Mouse (Mus musculus) limb, embryonic 11.5 days (tissue): Measurements from ENCODE around the gene Supt6. TPM values are rescaled to one million over a fixed set of nuclear protein-coding genes. Genes with fewer than 3 reads are reported as not detected.

Experiments
- ATAC-seq: fragments of 200-750 bp; cut with Nextera tagmentation; 2 replicates; pipeline ENCODE4 v1.8.0; 2017; ENCODE audit warnings: low read depth; ENCODE audit not compliant: insufficient number of reproducible peaks, low FRiP score, low TSS enrichment
- DNase-seq: peaks from one replicate; pipeline ENCODE4 v3.0.0-alpha.2; 2015; ENCODE audit warnings: low spot score
- H3K27ac ChIP-seq: fragments of 300-500 bp; sonication (generic); replicated peaks from 2 replicates; pipeline ENCODE4 v1.5.1; 2014; ENCODE audit warnings: low read depth, mild to moderate bottlenecking, low read length
- H3K27me3 ChIP-seq: fragments of 300-500 bp; sonication (generic); 2 replicates; pipeline ENCODE4 v1.6.1; 2014; ENCODE audit warnings: mild to moderate bottlenecking, low read length, mixed read lengths; ENCODE audit not compliant: control insufficient read depth, insufficient read depth
- H3K36me3 ChIP-seq: fragments of 300-500 bp; sonication (generic); 2 replicates; pipeline ENCODE4 v1.6.1; 2014; ENCODE audit warnings: mild to moderate bottlenecking, low read length, moderate library complexity, mixed read lengths; ENCODE audit not compliant: control insufficient read depth, insufficient read depth
- H3K4me1 ChIP-seq: fragments of 300-500 bp; sonication (generic); 2 replicates; pipeline ENCODE4 v1.6.1; 2014; ENCODE audit warnings: low read length, mixed read lengths; ENCODE audit not compliant: control insufficient read depth, insufficient read depth
- H3K4me2 ChIP-seq: fragments of 300-500 bp; sonication (generic); 2 replicates; pipeline ENCODE4 v1.6.1; 2014; ENCODE audit warnings: low read depth, mild to moderate bottlenecking, moderate library complexity; ENCODE audit not compliant: severe bottlenecking
- H3K4me3 ChIP-seq: fragments of 300-500 bp; sonication (generic); 2 replicates; pipeline ENCODE4 v1.5.1; 2014; ENCODE audit warnings: low read depth, low read length
- H3K9ac ChIP-seq: fragments of 300-500 bp; sonication (generic); 2 replicates; pipeline ENCODE4 v1.6.1; 2014; ENCODE audit warnings: mild to moderate bottlenecking, low read length
- H3K9me3 ChIP-seq: fragments of 300-500 bp; sonication (generic); 2 replicates; pipeline ENCODE4 v1.6.1; 2016; ENCODE audit warnings: low read length; ENCODE audit not compliant: control insufficient read depth
- WGBS: fragments of 180-500 bp; shearing (Covaris S2); extraction: QIAGEN DNeasy Blood & Tissue Kit; methylation state at CpG from one replicate; pipeline ENCODE4 v1.1.7; 2014; 5-methylcytosine and 5-hydroxymethylcytosine counted together
- polyA plus RNA-seq: library from polyadenylated mRNA; unstranded; fragments of >200 nt; fragmentation: Nextera tagmentation; extraction: Ambion mirVana; gene quantifications from 2 replicates; pipeline ENCODE4 v1.2.1, GENCODE M21; 2014

Gene Supt6
- polyA plus RNA-seq, 1 experiment from 2014 or later, result 30.8 TPM

DNA sequence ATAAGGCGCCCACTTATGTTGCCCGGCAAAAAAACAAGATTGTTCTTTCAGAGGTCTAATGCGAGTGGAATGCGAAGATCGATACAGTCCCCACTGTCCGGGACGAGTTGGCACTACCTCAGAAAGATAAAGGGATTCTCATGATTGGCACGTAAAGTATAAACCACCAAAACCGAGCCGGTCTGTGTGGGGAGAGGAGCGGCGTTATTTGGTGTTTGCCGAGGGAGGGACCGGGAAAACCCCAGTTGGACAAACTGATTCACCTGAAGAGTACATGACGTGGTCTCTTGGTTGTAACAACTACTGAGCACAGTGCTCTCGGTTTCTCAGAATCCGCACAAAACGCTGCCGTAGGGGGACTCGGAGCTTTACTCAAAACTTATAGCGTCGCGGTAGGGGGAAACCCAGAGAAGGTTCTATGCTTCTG lies 68.9 kb downstream of the Supt6 start:
- Histone ChIP-seq H3K4me2 (peak overlapping the region; percentile 97), H3K4me3 (peak overlapping the region; percentile 59), H3K27me3 (no peaks in the 10 kb centered on the region), H3K36me3 (peaks cover 9% of the 10 kb centered on the region), H3K4me1 (peaks cover 28% of the 10 kb centered on the region), H3K9ac (peak overlapping the region; percentile 64; the same call in 1 of the 2 replicates), H3K27ac (no peak overlapping the region), H3K9me3 (no peaks in the 10 kb centered on the region)
- ATAC-seq, result no peak
- under 1% methylated on average over 23 of the region's 23 CpGs for WGBS
- DNase-seq, result no peak

DNA sequence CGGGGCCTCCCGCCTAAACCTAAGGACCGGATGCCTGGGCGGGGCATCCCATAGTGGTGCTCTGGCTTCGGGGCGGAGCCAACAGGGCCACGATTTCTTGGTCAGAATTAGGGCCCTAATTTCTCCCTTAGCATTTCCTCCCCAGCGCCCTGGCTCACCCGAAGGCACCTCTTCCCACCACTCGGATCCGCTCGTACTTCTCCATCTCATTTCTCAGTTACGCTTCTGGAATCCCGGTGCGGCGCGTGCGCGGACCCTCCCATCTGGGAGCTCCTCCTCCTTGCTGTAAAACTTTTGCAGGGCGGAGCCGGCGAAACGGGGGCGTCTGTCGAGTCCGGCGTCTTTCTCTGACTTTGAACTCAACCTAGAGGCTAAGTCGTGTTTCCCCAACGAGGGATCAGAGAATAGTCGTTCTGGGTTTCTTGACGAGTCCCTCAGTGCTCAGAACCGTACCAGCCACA lies 69.4 kb downstream of the Supt6 start, which contains the start of the genes Nek8 and Tlcd1:
Nek8 (minus strand) TSS at position 274 of the 461 bp plus-strand sequence.
Tlcd1 (plus strand) TSS at position 310 of the 461 bp plus-strand sequence.
- DNase-seq, result peak; percentile 92
- peak within 1 kb of the TSS; percentile 59 for H3K4me3 ChIP-seq
- under 1% methylated on average over 32 of the region's 32 CpGs for WGBS
- peak within 1 kb of the TSS; percentile 95; the same call in 1 of the 2 replicates for H3K27ac ChIP-seq
- no peaks in the 10 kb centered on the region for H3K9me3 ChIP-seq
- H3K4me2 ChIP-seq, result peak within 1 kb of the TSS; percentile 97
- peak; percentile 51; the same call in 1 of the 2 replicates for ATAC-seq
- H3K9ac ChIP-seq, result peak within 1 kb of the TSS; percentile 76
- no peaks in the 10 kb centered on the region for H3K27me3 ChIP-seq
- peaks cover 28% of the 10 kb centered on the region for H3K4me1 ChIP-seq
- H3K36me3 ChIP-seq, result peaks cover 9% of the 10 kb centered on the region

- peak overlapping the region; percentile 59 for H3K4me3 ChIP-seq
- H3K27ac ChIP-seq, result no peak overlapping the region; the same call in 1 of the 2 replicates
- H3K36me3 ChIP-seq, result peaks cover 7% of the 10 kb centered on the region
- H3K9me3 ChIP-seq, result no peaks in the 10 kb centered on the region
- peak overlapping the region; percentile 64 for H3K9ac ChIP-seq
- peak; percentile 49 for DNase-seq
- ATAC-seq, result no peak
- H3K4me1 ChIP-seq, result peaks cover 27% of the 10 kb centered on the region
- no peaks in the 10 kb centered on the region for H3K27me3 ChIP-seq
- peak overlapping the region; percentile 97; the same call in 1 of the 2 replicates for H3K4me2 ChIP-seq
- 4% methylated on average over 9 of the region's 10 CpGs for WGBS
These were observed 69.9 kb downstream of the Supt6 start for GRCm38 (mm10) chr11:78175771-78176401.

DNA sequence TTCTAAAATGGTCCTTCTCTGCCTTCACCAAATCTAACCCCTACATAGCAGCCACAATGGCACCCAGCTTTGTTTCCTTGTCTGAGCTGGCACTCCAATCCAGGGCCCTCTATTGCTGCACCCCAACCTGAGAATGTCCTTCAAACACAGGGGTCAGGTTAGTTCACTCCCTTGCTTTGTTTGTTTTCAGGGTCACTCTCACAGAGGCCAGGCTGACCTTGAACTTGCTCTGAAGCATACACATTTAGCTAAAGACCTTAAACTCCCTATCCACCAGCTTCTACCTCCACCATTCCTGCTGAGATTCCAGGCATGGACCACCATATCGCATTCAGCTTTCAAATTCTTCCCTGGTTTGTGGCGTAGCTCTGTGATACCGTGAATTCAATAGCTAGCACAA lies 71.3 kb downstream of the Supt6 start:
- Histone ChIP-seq H3K27ac (no peak overlapping the region), H3K27me3 (no peaks in the 10 kb centered on the region), H3K4me1 (peaks cover 13% of the 10 kb centered on the region; the same call in 1 of the 2 replicates), H3K9ac (no peak overlapping the region), H3K4me2 (no peak overlapping the region), H3K36me3 (peaks cover 2% of the 10 kb centered on the region; the same call in 1 of the 2 replicates), H3K4me3 (no peak overlapping the region), H3K9me3 (no peaks in the 10 kb centered on the region)
- 95% methylated on average over 3 of the region's 3 CpGs for WGBS
- no peak for DNase-seq
- ATAC-seq, result no peak

DNA sequence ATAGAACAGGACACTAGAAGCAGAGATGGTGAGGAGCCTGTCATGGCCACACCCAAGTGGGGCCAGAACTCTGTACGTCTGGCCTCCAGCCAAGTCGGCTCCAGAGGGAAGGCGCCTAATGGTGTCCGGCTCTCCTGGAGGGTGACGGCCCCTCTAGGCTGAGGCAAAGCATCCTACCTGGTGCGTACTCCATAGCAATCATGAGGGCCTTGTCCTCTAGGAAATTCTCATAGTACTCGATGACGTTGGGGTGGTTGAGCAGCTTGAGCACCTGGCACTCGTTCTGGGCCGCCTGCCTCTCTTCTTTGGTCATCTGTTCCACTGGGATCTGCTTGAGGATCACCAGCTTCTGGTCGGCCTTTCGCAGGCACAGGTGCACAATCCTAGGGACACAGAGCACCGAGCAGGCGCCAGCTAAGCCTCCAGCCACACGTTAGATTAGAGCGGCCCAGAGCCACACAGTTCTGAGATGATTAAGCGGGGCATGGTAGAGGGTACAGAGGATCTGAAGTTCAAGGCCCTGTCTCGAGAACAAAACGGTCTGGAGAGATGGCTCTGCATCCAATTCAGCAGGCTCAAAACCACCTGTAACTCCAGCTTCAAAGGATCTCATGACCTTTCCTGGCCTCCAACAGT lies 72.9 kb downstream of the Supt6 start:
- Histone ChIP-seq H3K4me3 (no peak overlapping the region), H3K4me1 (peaks cover 8% of the 10 kb centered on the region; the same call in 1 of the 2 replicates), H3K27ac (no peak overlapping the region), H3K4me2 (no peak overlapping the region), H3K9ac (no peak overlapping the region), H3K36me3 (peaks cover 2% of the 10 kb centered on the region; the same call in 1 of the 2 replicates), H3K9me3 (no peaks in the 10 kb centered on the region), H3K27me3 (no peaks in the 10 kb centered on the region)
- DNase-seq, result no peak
- no peak for ATAC-seq
- WGBS, result 81% methylated on average over 19 of the region's 19 CpGs

DNA sequence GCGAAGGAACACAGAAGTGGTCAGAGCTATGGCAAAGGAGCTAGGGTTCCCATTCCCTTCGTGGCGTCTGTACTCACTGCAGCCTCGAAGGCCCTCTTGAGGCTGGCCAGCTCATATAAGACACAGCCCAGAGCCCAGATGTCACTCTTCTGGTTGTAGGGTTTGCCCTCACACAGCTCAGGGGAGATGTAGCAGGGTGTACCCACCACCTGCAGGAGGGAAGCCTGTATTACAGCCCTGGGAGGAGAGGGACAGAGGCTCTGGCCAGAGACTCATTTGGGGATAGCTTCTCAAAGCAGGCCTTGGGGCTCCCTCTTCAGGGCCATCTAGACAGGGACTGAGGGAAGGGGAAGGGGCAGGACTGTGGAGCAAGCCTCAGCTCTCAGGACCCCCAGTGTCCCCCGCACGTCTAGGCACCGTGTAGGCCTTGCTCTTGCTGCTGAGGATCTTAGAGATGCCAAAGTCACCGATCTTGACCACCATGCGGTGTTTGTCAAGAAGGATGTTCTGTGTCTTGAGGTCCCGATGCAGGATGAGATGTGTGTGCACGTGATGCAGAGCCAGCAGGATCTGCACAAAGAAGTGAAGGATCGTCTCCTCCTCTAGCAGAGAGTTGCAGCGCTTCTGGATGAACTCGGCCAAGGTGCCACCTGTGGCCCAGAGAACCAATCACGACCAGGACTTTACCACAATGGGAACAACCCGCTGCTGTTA lies 73.6 kb downstream of the Supt6 start:
- peaks cover 2% of the 10 kb centered on the region; the same call in 1 of the 2 replicates for H3K36me3 ChIP-seq

GRCm38 (mm10) chr11:78171328-78171727 lies 74.5 kb downstream of the Supt6 start:
- no peaks in the 10 kb centered on the region for H3K27me3 ChIP-seq
- H3K9me3 ChIP-seq, result no peaks in the 10 kb centered on the region
- no peak overlapping the region for H3K9ac ChIP-seq
- DNase-seq (no peak), ATAC-seq (no peak)
- no peak overlapping the region for H3K4me3 ChIP-seq
- H3K27ac ChIP-seq, result no peak overlapping the region
- H3K4me1 ChIP-seq, result peaks cover 3% of the 10 kb centered on the region; the same call in 1 of the 2 replicates
- no peak overlapping the region for H3K4me2 ChIP-seq
- 79% methylated on average over 4 of the region's 4 CpGs for WGBS
- peaks cover 2% of the 10 kb centered on the region; the same call in 1 of the 2 replicates for H3K36me3 ChIP-seq

More for the DNA sequence above, 73.6 kb downstream of the Supt6 start:
- no peaks in the 10 kb centered on the region for H3K9me3 ChIP-seq
- ATAC-seq (no peak), DNase-seq (no peak)
- no peak overlapping the region for H3K9ac ChIP-seq
- H3K4me3 ChIP-seq, result no peak overlapping the region
- no peaks in the 10 kb centered on the region for H3K27me3 ChIP-seq
- H3K4me2 ChIP-seq, result no peak overlapping the region
- no peak overlapping the region for H3K27ac ChIP-seq
- WGBS, result 79% methylated on average over 16 of the region's 16 CpGs
- H3K4me1 ChIP-seq, result peaks cover 3% of the 10 kb centered on the region; the same call in 1 of the 2 replicates

- H3K4me1 ChIP-seq, result peaks cover 7% of the 10 kb centered on the region; the same call in 1 of the 2 replicates
- 85% methylated on average over 15 of the region's 15 CpGs for WGBS
- no peak overlapping the region for H3K9ac ChIP-seq
- H3K27me3 ChIP-seq, result no peaks in the 10 kb centered on the region
- H3K36me3 ChIP-seq, result peaks cover 2% of the 10 kb centered on the region; the same call in 1 of the 2 replicates
- no peak overlapping the region for H3K4me3 ChIP-seq
- ATAC-seq, result no peak
- DNase-seq, result no peak
- no peaks in the 10 kb centered on the region for H3K9me3 ChIP-seq
- H3K27ac ChIP-seq, result no peak overlapping the region
- no peak overlapping the region for H3K4me2 ChIP-seq
These were observed 75.5 kb downstream of the Supt6 start for GRCm38 (mm10) chr11:78170306-78170705.
